Mouse (Mus musculus): ENCODE measurements at regions not wholly inside any gene's neighbourhood (a gene's known extent, or its start where the extent isn't known, plus 50 kb on each side); places are given as distances from the start of the nearest gene placed in this dataset.

GRCm38 (mm10) chr5:73803431-73803830 is 152.3 kb downstream of the Spata18 start:
- ATAC-seq (ENCODE audit: borderline replicate concordance, extremely low read depth, low FRiP score, low TSS enrichment): no peak
- 63% methylated on average over 1 of the region's 1 CpGs for WGBS
- no peaks in the 10 kb centered on the region for H3K27me3 ChIP-seq

GRCm38 (mm10) chr5:73804556-73805230 is 153.5 kb downstream of the Spata18 start:
- ATAC-seq (ENCODE audit: borderline replicate concordance, extremely low read depth, low FRiP score, low TSS enrichment): 0 out of 2 replicates have a peak, but pooled peaks have one; percentile 27
- WGBS: 76% methylated on average over 4 of the region's 4 CpGs
- no peaks in the 10 kb centered on the region for H3K4me1 ChIP-seq
- no peaks in the 10 kb centered on the region for H3K9me3 ChIP-seq
- H3K9ac ChIP-seq: no peak overlapping the region
- no peaks in the 10 kb centered on the region for H3K36me3 ChIP-seq
- no peaks in the 10 kb centered on the region for H3K27me3 ChIP-seq
- H3K4me2 ChIP-seq: no peak overlapping the region
- H3K4me3 ChIP-seq: no peak overlapping the region
- H3K27ac ChIP-seq: no peak overlapping the region

More at GRCm38 (mm10) chr5:73803431-73803830, 152.3 kb downstream of the Spata18 start:
- H3K27ac ChIP-seq: no peak overlapping the region
- H3K4me2 ChIP-seq: no peak overlapping the region
- no peaks in the 10 kb centered on the region for H3K4me1 ChIP-seq
- no peak overlapping the region for H3K4me3 ChIP-seq
- no peaks in the 10 kb centered on the region for H3K9me3 ChIP-seq
- no peaks in the 10 kb centered on the region for H3K36me3 ChIP-seq
- no peak overlapping the region for H3K9ac ChIP-seq

GRCm38 (mm10) chr5:73810660-73811059 is 159.5 kb downstream of the Spata18 start:
- Histone ChIP-seq H3K4me2 (no peak overlapping the region), H3K9ac (no peak overlapping the region), H3K9me3 (no peaks in the 10 kb centered on the region), H3K36me3 (no peaks in the 10 kb centered on the region), H3K27ac (no peak overlapping the region), H3K27me3 (no peaks in the 10 kb centered on the region), H3K4me3 (no peak overlapping the region), H3K4me1 (no peaks in the 10 kb centered on the region)
- 55% methylated on average over 3 of the region's 3 CpGs for WGBS
- ATAC-seq (ENCODE audit: borderline replicate concordance, extremely low read depth, low FRiP score, low TSS enrichment): no peak

- Histone ChIP-seq H3K4me2 (no peak overlapping the region), H3K27me3 (no peaks in the 10 kb centered on the region), H3K4me3 (no peak overlapping the region), H3K9me3 (no peaks in the 10 kb centered on the region), H3K9ac (no peak overlapping the region), H3K36me3 (no peaks in the 10 kb centered on the region), H3K4me1 (no peaks in the 10 kb centered on the region), H3K27ac (no peak overlapping the region)
- WGBS: 31% methylated on average over 3 of the region's 3 CpGs
- no peak for ATAC-seq (ENCODE audit: borderline replicate concordance, extremely low read depth, low FRiP score, low TSS enrichment)
These were observed 159.9 kb downstream of the Spata18 start for GRCm38 (mm10) chr5:73811094-73811521.

- no peak overlapping the region for H3K9ac ChIP-seq
- H3K9me3 ChIP-seq: no peaks in the 10 kb centered on the region
- no peaks in the 10 kb centered on the region for H3K36me3 ChIP-seq
- H3K4me3 ChIP-seq: no peak overlapping the region
- H3K27ac ChIP-seq: no peak overlapping the region
- no peak for ATAC-seq (ENCODE audit: borderline replicate concordance, extremely low read depth, low FRiP score, low TSS enrichment)
- no peaks in the 10 kb centered on the region for H3K27me3 ChIP-seq
- H3K4me1 ChIP-seq: no peaks in the 10 kb centered on the region
- no peak overlapping the region for H3K4me2 ChIP-seq
- WGBS: 90% methylated on average over 5 of the region's 5 CpGs
These were observed 164.6 kb downstream of the Spata18 start for GRCm38 (mm10) chr5:73815752-73816151.

- no peak overlapping the region for H3K9ac ChIP-seq
- no peak overlapping the region for H3K4me2 ChIP-seq
- no peaks in the 10 kb centered on the region for H3K36me3 ChIP-seq
- no peaks in the 10 kb centered on the region for H3K9me3 ChIP-seq
- ATAC-seq (ENCODE audit: borderline replicate concordance, extremely low read depth, low FRiP score, low TSS enrichment): no peak
- WGBS: 89% methylated on average over 1 of the region's 1 CpGs
- H3K27me3 ChIP-seq: no peaks in the 10 kb centered on the region
- no peaks in the 10 kb centered on the region for H3K4me1 ChIP-seq
- no peak overlapping the region for H3K4me3 ChIP-seq
- H3K27ac ChIP-seq: no peak overlapping the region
These were observed 166.0 kb downstream of the Spata18 start for GRCm38 (mm10) chr5:73817180-73817579.

GRCm38 (mm10) chr5:73821956-73822545 is 170.9 kb downstream of the Spata18 start:
- no peak overlapping the region for H3K9ac ChIP-seq
- 58% methylated on average over 19 of the region's 19 CpGs for WGBS
- no peaks in the 10 kb centered on the region for H3K36me3 ChIP-seq

GRCm38 (mm10) chr5:73823421-73823820 is 172.2 kb downstream of the Spata18 start:
- no peak overlapping the region for H3K9ac ChIP-seq
- no peak overlapping the region for H3K4me3 ChIP-seq
- no peaks in the 10 kb centered on the region for H3K4me1 ChIP-seq
- H3K4me2 ChIP-seq: no peak overlapping the region
- H3K9me3 ChIP-seq: no peaks in the 10 kb centered on the region
- WGBS: 82% methylated on average over 5 of the region's 5 CpGs
- no peaks in the 10 kb centered on the region for H3K27me3 ChIP-seq
- no peak overlapping the region for H3K27ac ChIP-seq
- H3K36me3 ChIP-seq: no peaks in the 10 kb centered on the region
- no peak for ATAC-seq (ENCODE audit: borderline replicate concordance, extremely low read depth, low FRiP score, low TSS enrichment)

More at GRCm38 (mm10) chr5:73821956-73822545, 170.9 kb downstream of the Spata18 start:
- Histone ChIP-seq H3K4me1 (no peaks in the 10 kb centered on the region), H3K27ac (no peak overlapping the region), H3K27me3 (no peaks in the 10 kb centered on the region), H3K4me3 (no peak overlapping the region), H3K4me2 (no peak overlapping the region), H3K9me3 (no peaks in the 10 kb centered on the region)
- ATAC-seq (ENCODE audit: borderline replicate concordance, extremely low read depth, low FRiP score, low TSS enrichment): no peak

- H3K27ac ChIP-seq: no peak overlapping the region
- no peaks in the 10 kb centered on the region for H3K9me3 ChIP-seq
- no peak for ATAC-seq (ENCODE audit: borderline replicate concordance, extremely low read depth, low FRiP score, low TSS enrichment)
- H3K27me3 ChIP-seq: no peaks in the 10 kb centered on the region
- WGBS: 84% methylated on average over 4 of the region's 4 CpGs
- no peak overlapping the region for H3K4me2 ChIP-seq
- no peak overlapping the region for H3K4me3 ChIP-seq
- no peaks in the 10 kb centered on the region for H3K4me1 ChIP-seq
- no peaks in the 10 kb centered on the region for H3K36me3 ChIP-seq
- no peak overlapping the region for H3K9ac ChIP-seq
These were observed 175.8 kb downstream of the Spata18 start for GRCm38 (mm10) chr5:73826941-73827340.

- Histone ChIP-seq H3K9ac (no peak overlapping the region), H3K36me3 (no peaks in the 10 kb centered on the region), H3K4me3 (no peak overlapping the region), H3K4me2 (no peak overlapping the region), H3K27me3 (no peaks in the 10 kb centered on the region), H3K27ac (no peak overlapping the region), H3K9me3 (no peaks in the 10 kb centered on the region), H3K4me1 (no peaks in the 10 kb centered on the region)
- no peak for ATAC-seq (ENCODE audit: borderline replicate concordance, extremely low read depth, low FRiP score, low TSS enrichment)
- 77% methylated on average over 1 of the region's 1 CpGs for WGBS
These were observed 182.5 kb downstream of the Spata18 start for GRCm38 (mm10) chr5:73833721-73834120.

GRCm38 (mm10) chr5:73843776-73844175 is 192.6 kb downstream of the Spata18 start:
- Histone ChIP-seq H3K4me2 (no peak overlapping the region), H3K36me3 (no peaks in the 10 kb centered on the region), H3K4me3 (no peak overlapping the region), H3K27ac (no peak overlapping the region), H3K27me3 (no peaks in the 10 kb centered on the region), H3K9ac (no peak overlapping the region), H3K9me3 (no peaks in the 10 kb centered on the region), H3K4me1 (peaks cover 14% of the 10 kb centered on the region; the same call in 1 of the 2 replicates)
- WGBS: 82% methylated on average over 3 of the region's 3 CpGs
- ATAC-seq (ENCODE audit: borderline replicate concordance, extremely low read depth, low FRiP score, low TSS enrichment): no peak

- Histone ChIP-seq H3K36me3 (no peaks in the 10 kb centered on the region), H3K9ac (no peak overlapping the region), H3K4me2 (peak overlapping the region; percentile 14), H3K9me3 (no peaks in the 10 kb centered on the region), H3K27me3 (no peaks in the 10 kb centered on the region), H3K27ac (peak overlapping the region; percentile 7), H3K4me1 (peaks cover 14% of the 10 kb centered on the region; the same call in 1 of the 2 replicates), H3K4me3 (no peak overlapping the region)
- 34% methylated on average over 12 of the region's 12 CpGs for WGBS
- ATAC-seq (ENCODE audit: borderline replicate concordance, extremely low read depth, low FRiP score, low TSS enrichment): peak; percentile 83
These were observed 195.1 kb downstream of the Spata18 start for GRCm38 (mm10) chr5:73846096-73846782.

Data from lung, embryonic 15.5 days (tissue).